Mouse (Mus musculus) hindbrain, embryonic 11.5 days (tissue): ENCODE measurements around the gene Hyls1. TPM values are rescaled to one million over a fixed set of nuclear protein-coding genes. Genes with fewer than 3 reads are reported as not detected.

Experiments
- polyA plus RNA-seq: library from polyadenylated mRNA; unstranded; fragments of >200 nt; fragmentation: Nextera tagmentation; extraction: Ambion mirVana; gene quantifications from 2 replicates; pipeline ENCODE4 v1.2.1, GENCODE M21; 2014

The Hyls1 gene
- polyA plus RNA-seq, 1 experiment from 2014 or later: 32.4 TPM

Other genes starting within 250 kb of the Hyls1 start
- 13.4 and 21.9 TPM in 2 replicates for gene Cdon, start 149.3 kb downstream of the Hyls1 start, polyA plus RNA-seq
- not detected in 2 replicates for gene Gm1113, start 52.1 kb downstream of the Hyls1 start, polyA plus RNA-seq
- gene Ddx25, start 11.9 kb downstream of the Hyls1 start, polyA plus RNA-seq: 9.7 and 10.0 TPM in 2 replicates
- gene Pus3, start 11.8 kb downstream of the Hyls1 start, polyA plus RNA-seq: 19.6 and 25.5 TPM in 2 replicates
- gene Pate2, start 114 bp downstream of the Hyls1 start, polyA plus RNA-seq: 0.64 and 1.3 TPM in 2 replicates
- gene Pate4, start 41.5 kb upstream of the Hyls1 start, polyA plus RNA-seq: not detected in 2 replicates
- gene Pate3, start 77.8 kb upstream of the Hyls1 start, polyA plus RNA-seq: 0.12 TPM in 1 of 2 replicates, not detected in the other
- 0.12 TPM in 1 of 2 replicates, not detected in the other for gene Pate1, start 117.0 kb upstream of the Hyls1 start, polyA plus RNA-seq
- gene Gm17677, start 170.7 kb upstream of the Hyls1 start, polyA plus RNA-seq: not detected in 2 replicates
- not detected in 2 replicates for gene Gm17727, start 207.7 kb upstream of the Hyls1 start, polyA plus RNA-seq
- gene Gm27235, start 219.7 kb upstream of the Hyls1 start, polyA plus RNA-seq: not detected in 2 replicates
- gene D730048I06Rik, start 219.7 kb upstream of the Hyls1 start, polyA plus RNA-seq: not detected in 2 replicates